Mouse (Mus musculus): ENCODE data around the gene Kctd20. TPM values are rescaled to one million over a fixed set of nuclear protein-coding genes. Genes with fewer than 3 reads are reported as not detected.

Kctd20 gene
- total and polyA plus RNA-seq, 2 experiments from 2014 or later = 35.3 to 41.5 TPM

DNA sequence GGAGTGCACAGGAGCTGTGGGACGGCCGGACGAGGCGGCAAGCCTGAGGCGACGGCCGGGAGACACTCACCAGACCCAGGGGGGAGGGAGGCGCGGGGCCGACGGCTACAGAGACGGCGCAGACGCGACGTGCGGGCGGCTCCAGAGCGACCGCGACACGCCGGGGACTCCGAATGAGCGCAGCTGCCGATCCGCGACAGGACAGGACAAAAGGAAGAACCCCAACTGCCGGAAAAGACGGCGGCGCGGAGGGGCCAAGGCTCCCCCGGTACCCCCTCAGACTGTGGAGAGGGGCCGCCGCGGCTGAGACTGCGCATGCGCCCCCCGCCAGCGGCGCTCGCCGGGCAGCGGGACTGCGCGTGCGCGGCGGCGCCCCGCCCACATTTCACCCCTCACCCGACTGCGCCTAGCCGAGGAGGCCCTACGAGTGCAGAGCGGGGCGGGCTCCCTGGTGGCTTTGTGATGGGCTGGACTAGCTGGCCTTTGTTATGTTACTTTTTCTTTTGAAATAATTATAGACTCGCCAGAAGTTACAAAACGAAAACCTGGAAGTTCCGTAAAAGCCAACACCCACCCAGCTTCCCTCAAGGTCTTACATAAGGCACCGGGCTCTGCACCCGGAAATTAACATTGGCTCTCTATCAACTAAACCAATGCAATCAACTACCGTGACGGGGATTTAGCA lies 56.0 kb downstream of the Kctd20 start, which contains the start of gene Stk38:
Stk38 (minus strand) TSS at position 355 of the 685 bp plus-strand sequence.
- H3K4me2 ChIP-seq (ENCODE audit: low read depth, low read length) = peak within 1 kb of the TSS; percentile 81
- H3K9me3 ChIP-seq (replicated peaks; ENCODE audit: control insufficient read depth, low read length) = no peaks in the 10 kb centered on the region
- WGBS = under 1% methylated on average over 60 of the region's 65 CpGs
- peak within 1 kb of the TSS; percentile 65 for H3K4me3 ChIP-seq (ENCODE audit: low read depth, low read length)
- H3K27ac ChIP-seq (ENCODE audit: low read depth) = peak within 1 kb of the TSS; percentile 89
- TF ChIP-seq CTCF (IDR thresholded peaks at IDR 0.05; ENCODE audit: low read depth) = no peak
- no peak for TF ChIP-seq EP300 (IDR thresholded peaks at IDR 0.05; ENCODE audit: low read depth)
- 0 out of 2 replicates have a peak, but pooled peaks cover 3% of the 10 kb centered on the region for H3K4me1 ChIP-seq (ENCODE audit: control insufficient read depth, insufficient read depth)
- peak; percentile 82 for DNase-seq (ENCODE audit: low spot score)
- H3K36me3 ChIP-seq (replicated peaks; ENCODE audit: control insufficient read depth, insufficient read depth, low read length) = no peaks in the 10 kb centered on the region
- ATAC-seq (ENCODE audit: insufficient read depth, low read depth) = peak; percentile 92
- H3K27me3 ChIP-seq (ENCODE audit: control insufficient read depth, insufficient read depth, low read length) = no peaks in the 10 kb centered on the region
- H3K9ac ChIP-seq (replicated peaks; ENCODE audit: low read depth, low read length) = peak within 1 kb of the TSS; percentile 82

DNA sequence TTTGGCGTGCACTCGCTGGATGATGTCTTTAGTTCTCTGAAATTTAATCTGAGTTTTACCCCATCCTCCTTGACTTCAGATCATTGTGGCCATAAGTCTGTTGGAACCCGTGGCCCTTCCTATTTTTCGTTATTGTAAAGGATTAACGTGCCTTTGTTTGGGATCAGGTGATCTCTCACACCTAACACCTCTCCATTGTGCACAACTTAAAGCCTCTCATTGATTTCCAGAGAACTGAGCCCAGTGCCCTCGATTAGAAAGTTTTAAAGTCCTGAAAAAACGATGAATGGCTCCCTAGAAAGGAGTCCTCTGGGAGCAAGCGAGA lies 56.5 kb downstream of the Kctd20 start:
- Histone ChIP-seq H3K9ac (replicated peaks; ENCODE audit: low read depth, low read length) (peak overlapping the region; percentile 82), H3K27ac (ENCODE audit: low read depth) (peak overlapping the region; percentile 89), H3K4me1 (ENCODE audit: control insufficient read depth, insufficient read depth) (0 out of 2 replicates have a peak, but pooled peaks cover 3% of the 10 kb centered on the region), H3K36me3 (replicated peaks; ENCODE audit: control insufficient read depth, insufficient read depth, low read length) (no peaks in the 10 kb centered on the region), H3K4me3 (ENCODE audit: low read depth, low read length) (peak overlapping the region; percentile 65), H3K4me2 (ENCODE audit: low read depth, low read length) (peak overlapping the region; percentile 81), H3K27me3 (ENCODE audit: control insufficient read depth, insufficient read depth, low read length) (no peaks in the 10 kb centered on the region), H3K9me3 (replicated peaks; ENCODE audit: control insufficient read depth, low read length) (no peaks in the 10 kb centered on the region)
- ATAC-seq (ENCODE audit: insufficient read depth, low read depth) (no peak), DNase-seq (ENCODE audit: low spot score) (no peak)
- WGBS = 23% methylated on average over 8 of the region's 8 CpGs
- TF ChIP-seq EP300 (IDR thresholded peaks at IDR 0.05; ENCODE audit: low read depth) = no peak
- no peak for TF ChIP-seq CTCF (IDR thresholded peaks at IDR 0.05; ENCODE audit: low read depth)

DNA sequence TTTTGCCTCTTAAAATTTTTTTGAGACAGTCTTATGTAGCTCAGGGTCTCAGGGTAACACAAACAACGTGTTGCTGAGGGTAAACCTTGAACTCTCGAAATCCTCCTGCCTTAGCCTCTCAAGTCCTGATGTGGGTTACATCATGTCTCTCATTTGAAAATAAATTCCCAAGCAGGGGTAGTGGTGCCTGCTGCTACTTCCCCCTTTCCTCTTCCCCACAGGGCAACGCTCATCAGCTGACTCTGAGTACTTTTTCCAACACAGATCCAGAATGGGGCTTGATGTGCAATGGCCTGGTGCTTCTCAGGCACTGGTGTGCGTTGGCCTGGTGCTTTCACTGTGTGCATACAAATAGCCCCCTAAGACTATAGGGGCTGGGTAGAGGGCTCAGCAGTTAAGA lies 57.4 kb downstream of the Kctd20 start:
- no peak for DNase-seq (ENCODE audit: low spot score)
- Histone ChIP-seq H3K9me3 (replicated peaks; ENCODE audit: control insufficient read depth, low read length) (no peaks in the 10 kb centered on the region), H3K27me3 (ENCODE audit: control insufficient read depth, insufficient read depth, low read length) (no peaks in the 10 kb centered on the region), H3K36me3 (replicated peaks; ENCODE audit: control insufficient read depth, insufficient read depth, low read length) (no peaks in the 10 kb centered on the region), H3K27ac (ENCODE audit: low read depth) (no peak overlapping the region), H3K9ac (replicated peaks; ENCODE audit: low read depth, low read length) (no peak overlapping the region), H3K4me1 (ENCODE audit: control insufficient read depth, insufficient read depth) (0 out of 2 replicates have a peak, but pooled peaks cover 3% of the 10 kb centered on the region), H3K4me2 (ENCODE audit: low read depth, low read length) (no peak overlapping the region), H3K4me3 (ENCODE audit: low read depth, low read length) (no peak overlapping the region)
- ATAC-seq (ENCODE audit: insufficient read depth, low read depth) = no peak
- 87% methylated on average over 4 of the region's 4 CpGs for WGBS
- TF ChIP-seq EP300 (IDR thresholded peaks at IDR 0.05; ENCODE audit: low read depth) (no peak), CTCF (IDR thresholded peaks at IDR 0.05; ENCODE audit: low read depth) (no peak)

DNA sequence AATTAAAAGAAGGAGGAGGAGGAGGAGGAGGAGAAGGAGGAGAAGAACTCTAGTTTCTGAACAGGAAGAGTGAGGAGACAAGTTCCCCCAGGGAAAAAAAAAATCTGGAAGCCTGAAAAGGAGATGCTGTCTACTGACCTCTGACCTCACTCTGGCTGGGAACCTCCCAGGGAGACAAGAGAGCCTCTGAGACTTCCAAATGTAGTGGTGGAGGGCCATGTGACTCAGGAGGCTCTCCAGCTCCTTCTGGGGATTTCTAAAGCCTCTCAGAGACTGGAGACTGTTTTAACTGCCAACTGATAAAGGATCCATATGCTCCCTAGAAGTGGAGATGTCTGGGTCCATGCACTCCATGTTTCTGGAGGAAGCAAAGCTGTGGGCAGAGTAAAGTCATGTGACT lies 62.5 kb downstream of the Kctd20 start:
- Histone ChIP-seq H3K9ac (replicated peaks; ENCODE audit: low read depth, low read length) (no peak overlapping the region), H3K36me3 (replicated peaks; ENCODE audit: control insufficient read depth, insufficient read depth, low read length) (no peaks in the 10 kb centered on the region), H3K27me3 (ENCODE audit: control insufficient read depth, insufficient read depth, low read length) (no peaks in the 10 kb centered on the region), H3K27ac (ENCODE audit: low read depth) (no peak overlapping the region), H3K4me3 (ENCODE audit: low read depth, low read length) (no peak overlapping the region), H3K9me3 (replicated peaks; ENCODE audit: control insufficient read depth, low read length) (no peaks in the 10 kb centered on the region), H3K4me1 (ENCODE audit: control insufficient read depth, insufficient read depth) (no peaks in the 10 kb centered on the region), H3K4me2 (ENCODE audit: low read depth, low read length) (no peak overlapping the region)
- ATAC-seq (ENCODE audit: insufficient read depth, low read depth) (no peak; the same call in 1 of the 2 replicates), DNase-seq (ENCODE audit: low spot score) (no peak)
- TF ChIP-seq EP300 (IDR thresholded peaks at IDR 0.05; ENCODE audit: low read depth) = no peak
- no peak for TF ChIP-seq CTCF (IDR thresholded peaks at IDR 0.05; ENCODE audit: low read depth)

DNA sequence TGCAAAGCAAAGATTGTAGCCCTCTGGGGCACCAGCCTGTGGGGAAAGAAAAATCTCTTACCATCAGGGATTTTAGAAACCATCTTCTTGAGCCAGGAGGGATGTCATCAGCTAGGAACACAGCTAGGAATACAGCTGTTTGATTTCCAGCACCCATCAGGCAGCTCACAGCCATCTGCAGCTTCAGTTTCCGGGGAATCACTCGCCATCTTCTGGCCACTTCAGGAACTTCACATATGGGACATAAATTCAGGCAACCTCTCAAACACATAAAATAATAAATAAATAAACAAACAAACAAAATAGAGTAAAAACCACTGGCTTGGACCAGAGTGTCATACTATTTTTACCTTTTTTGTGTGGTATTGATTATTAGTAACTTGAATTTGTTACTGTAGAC lies 63.9 kb downstream of the Kctd20 start:
- Histone ChIP-seq H3K9me3 (replicated peaks; ENCODE audit: control insufficient read depth, low read length) (no peaks in the 10 kb centered on the region), H3K4me3 (ENCODE audit: low read depth, low read length) (no peak overlapping the region), H3K27ac (ENCODE audit: low read depth) (no peak overlapping the region), H3K36me3 (replicated peaks; ENCODE audit: control insufficient read depth, insufficient read depth, low read length) (no peaks in the 10 kb centered on the region), H3K4me1 (ENCODE audit: control insufficient read depth, insufficient read depth) (no peaks in the 10 kb centered on the region), H3K9ac (replicated peaks; ENCODE audit: low read depth, low read length) (no peak overlapping the region), H3K4me2 (ENCODE audit: low read depth, low read length) (no peak overlapping the region), H3K27me3 (ENCODE audit: control insufficient read depth, insufficient read depth, low read length) (no peaks in the 10 kb centered on the region)
- 30% methylated on average over 2 of the region's 2 CpGs for WGBS
- DNase-seq (ENCODE audit: low spot score) (no peak), ATAC-seq (ENCODE audit: insufficient read depth, low read depth) (no peak)
- no peak for TF ChIP-seq EP300 (IDR thresholded peaks at IDR 0.05; ENCODE audit: low read depth)
- TF ChIP-seq CTCF (IDR thresholded peaks at IDR 0.05; ENCODE audit: low read depth) = peak; percentile 51

DNA sequence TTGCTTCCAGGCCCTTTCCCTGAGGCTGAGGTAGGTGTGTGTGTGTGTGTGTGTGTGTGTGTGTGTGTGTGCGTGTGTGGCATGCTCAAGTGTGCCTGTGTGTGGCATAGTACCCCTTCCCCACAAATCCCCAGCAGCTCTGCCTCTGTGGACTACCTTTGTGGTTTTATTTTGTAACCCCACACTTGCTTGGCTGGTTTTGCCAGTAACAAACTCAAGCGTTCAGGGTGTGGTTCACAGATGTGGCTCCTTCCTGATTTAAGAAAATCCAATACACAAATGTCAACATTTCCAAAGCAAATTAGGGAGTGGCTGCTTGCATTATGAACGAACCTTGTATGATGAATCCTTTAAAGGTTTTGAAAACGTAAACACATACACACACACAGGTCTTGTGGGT lies 65.0 kb downstream of the Kctd20 start:
- no peak for ATAC-seq (ENCODE audit: insufficient read depth, low read depth)
- no peak overlapping the region for H3K4me3 ChIP-seq (ENCODE audit: low read depth, low read length)

More for the DNA sequence above, 65.0 kb downstream of the Kctd20 start:
- Histone ChIP-seq H3K4me2 (ENCODE audit: low read depth, low read length) (no peak overlapping the region), H3K36me3 (replicated peaks; ENCODE audit: control insufficient read depth, insufficient read depth, low read length) (no peaks in the 10 kb centered on the region), H3K9me3 (replicated peaks; ENCODE audit: control insufficient read depth, low read length) (no peaks in the 10 kb centered on the region), H3K4me1 (ENCODE audit: control insufficient read depth, insufficient read depth) (no peaks in the 10 kb centered on the region), H3K9ac (replicated peaks; ENCODE audit: low read depth, low read length) (no peak overlapping the region), H3K27ac (ENCODE audit: low read depth) (no peak overlapping the region), H3K27me3 (ENCODE audit: control insufficient read depth, insufficient read depth, low read length) (no peaks in the 10 kb centered on the region)
- 89% methylated on average over 4 of the region's 4 CpGs for WGBS
- DNase-seq (ENCODE audit: low spot score) = no peak
- no peak for TF ChIP-seq CTCF (IDR thresholded peaks at IDR 0.05; ENCODE audit: low read depth)
- TF ChIP-seq EP300 (IDR thresholded peaks at IDR 0.05; ENCODE audit: low read depth) = no peak

Measured in heart, postnatal 0 days (tissue).